Mouse (Mus musculus) T-helper 2 cell (primary cell): ENCODE measurements around the gene Gm10750.
"Not testable (repeated sequence)": the region's sequence is repeated elsewhere in the genome, so short reads cannot be mapped to it uniquely, and the experiment has no call there.

Source experiments
- in situ Hi-C: fragments of 300-600 bp; cut with MboI, MseI; formaldehyde crosslinking; loops from one replicate; pipeline ENCODE4 v1.15.1; 2025; ENCODE audit warnings: high pct_unique_total_duplicates

The Gm10750 gene

GRCm38 (mm10) chr2:149017137-149017536, at the start of gene Gm10750:
Gene Gm10750, minus strand, starts transcription at chr2:149017237.
- in situ Hi-C loops: not testable (repeated sequence)

- in situ Hi-C loops: no loop called here
Observed at GRCm38 (mm10) chr2:149004826-149005225, 12.2 kb downstream of the Gm10750 start.

- in situ Hi-C loops: no loop called here
Observed at GRCm38 (mm10) chr2:149003151-149003550, 13.9 kb downstream of the Gm10750 start, which contains the start of gene Gm1330. Gene Gm1330, minus strand, starts transcription at chr2:149003251.

GRCm38 (mm10) chr2:148995133-148995532, 21.9 kb downstream of the Gm10750 start:
- in situ Hi-C loops: no loop called here
